Mouse (Mus musculus) erythroblast, embryonic 14.5 days (primary cell): ENCODE data around the gene AU040320. TPM values are rescaled to one million over a fixed set of nuclear protein-coding genes. Genes with fewer than 3 reads are reported as not detected.

ENCODE experiments used
- H3K27me3 ChIP-seq: 2 replicates; pipeline ENCODE4 v1.6.1; 2012; ENCODE audit warnings: inconsistent platforms; ENCODE audit not compliant: control insufficient read depth
- H3K36me3 ChIP-seq: 2 replicates; pipeline ENCODE4 v1.6.1; 2012; ENCODE audit warnings: mild to moderate bottlenecking, inconsistent platforms; ENCODE audit not compliant: control insufficient read depth
- H3K4me1 ChIP-seq: 2 replicates; pipeline ENCODE4 v1.6.1; 2012; ENCODE audit warnings: inconsistent platforms; ENCODE audit not compliant: control insufficient read depth
- H3K4me3 ChIP-seq: replicated peaks from 2 replicates; pipeline ENCODE3; 2012; ENCODE audit warnings: moderate library complexity, mild to moderate bottlenecking, inconsistent platforms
- H3K9me3 ChIP-seq: 2 replicates; pipeline ENCODE4 v1.6.1; 2012; ENCODE audit warnings: low read length, inconsistent platforms, mixed read lengths; ENCODE audit not compliant: control insufficient read depth
- GATA1 ChIP-seq: IDR thresholded peaks from 2 replicates; pipeline ENCODE4 v1.6.1; 2012; ENCODE audit warnings: low read length, inconsistent platforms, mixed read lengths
- TAL1 ChIP-seq: IDR thresholded peaks from 3 replicates; pipeline ENCODE4 v1.6.1; 2012; ENCODE audit warnings: low read length, inconsistent platforms, mixed read lengths
- polyA plus RNA-seq: library from polyadenylated mRNA; stranded (reverse); fragments of >175 nt; gene quantifications from 2 replicates; pipeline ENCODE4 v1.2.3, GENCODE M21; 2012

AU040320 gene
- polyA plus RNA-seq, 1 experiment = 0.43 TPM

- peaks cover 4% of the 10 kb centered on the region for H3K4me1 ChIP-seq
- H3K4me3 ChIP-seq = no peak overlapping the region
- TF ChIP-seq GATA1 (no peak), TAL1 (no peak)
- no peaks in the 10 kb centered on the region for H3K36me3 ChIP-seq
- H3K9me3 ChIP-seq = peaks cover 15% of the 10 kb centered on the region; the same call in 1 of the 2 replicates
- peaks cover 96% of the 10 kb centered on the region for H3K27me3 ChIP-seq
Measured at GRCm38 (mm10) chr4:126735382-126736000, 17.9 kb upstream of the AU040320 start.

DNA sequence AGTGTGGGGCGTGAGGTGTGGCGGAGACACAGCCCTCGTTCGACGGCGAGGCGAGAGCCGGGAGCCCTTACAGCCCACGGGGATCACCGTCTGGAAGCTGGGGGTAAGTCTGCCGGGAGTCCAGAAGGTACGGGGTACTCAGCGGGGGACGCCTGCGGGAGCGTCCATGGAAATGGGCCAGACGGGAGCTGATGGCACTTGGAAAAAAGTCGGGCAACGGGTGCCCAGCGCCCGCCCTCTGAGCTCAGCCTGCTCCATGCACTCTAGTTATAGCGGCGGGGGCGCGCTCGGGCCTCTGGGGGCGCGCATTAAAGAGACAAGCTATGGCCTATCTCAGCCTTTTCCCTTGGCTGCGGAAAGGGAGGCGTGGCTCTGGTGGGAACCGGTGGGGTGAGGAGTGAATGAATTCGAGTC is 17.3 kb upstream of the AU040320 start, which contains the start of gene Tfap2e:
Tfap2e (minus strand) TSS at position 240 of the 414 bp plus-strand sequence.
- H3K9me3 ChIP-seq = peaks cover 15% of the 10 kb centered on the region; the same call in 1 of the 2 replicates
- TF ChIP-seq TAL1 = no peak
- TF ChIP-seq GATA1 = no peak
- H3K36me3 ChIP-seq = no peaks in the 10 kb centered on the region
- H3K27me3 ChIP-seq = peaks cover 90% of the 10 kb centered on the region
- H3K4me1 ChIP-seq = peaks cover 4% of the 10 kb centered on the region
- no peak within 1 kb of the TSS for H3K4me3 ChIP-seq

DNA sequence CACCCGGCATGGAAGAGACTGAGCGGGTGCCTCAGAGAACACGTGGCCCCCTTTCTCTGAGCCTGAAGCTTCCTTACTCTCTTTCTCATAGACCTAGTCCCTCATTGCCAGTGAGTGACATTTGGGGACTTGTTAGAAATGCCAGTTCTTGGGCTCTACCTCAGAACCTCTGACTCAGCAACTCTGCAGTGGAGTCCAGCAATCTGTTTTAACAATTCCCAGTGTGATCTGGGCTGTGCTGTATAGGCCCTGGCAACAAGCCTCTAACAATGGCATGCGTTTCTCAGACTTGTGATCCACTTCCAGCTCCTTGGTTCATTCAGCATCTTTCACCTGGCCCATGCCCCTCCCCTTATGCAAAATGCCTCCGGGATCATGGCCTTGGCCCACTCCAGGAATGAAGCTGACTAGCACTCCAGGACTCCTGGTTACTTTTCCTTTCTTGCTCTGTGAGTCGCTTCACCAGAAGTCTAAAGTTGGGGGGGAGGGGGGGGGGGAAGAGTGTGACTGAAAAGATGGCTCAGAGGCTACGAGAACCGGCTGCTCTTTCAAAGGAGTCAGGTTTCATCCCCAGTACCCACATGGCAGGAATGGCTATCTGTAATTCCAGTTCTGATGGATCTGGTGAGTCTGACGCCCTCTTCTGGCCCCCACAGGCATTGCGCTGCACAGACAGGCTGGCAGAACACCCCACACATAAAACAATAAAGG is 13.2 kb upstream of the AU040320 start:
- H3K36me3 ChIP-seq = peaks cover 13% of the 10 kb centered on the region
- peaks cover 5% of the 10 kb centered on the region for H3K4me1 ChIP-seq
- peaks cover 7% of the 10 kb centered on the region; the same call in 1 of the 2 replicates for H3K9me3 ChIP-seq
- H3K4me3 ChIP-seq = no peak overlapping the region
- no peak for TF ChIP-seq GATA1
- TF ChIP-seq TAL1 = no peak
- peaks cover 49% of the 10 kb centered on the region for H3K27me3 ChIP-seq

DNA sequence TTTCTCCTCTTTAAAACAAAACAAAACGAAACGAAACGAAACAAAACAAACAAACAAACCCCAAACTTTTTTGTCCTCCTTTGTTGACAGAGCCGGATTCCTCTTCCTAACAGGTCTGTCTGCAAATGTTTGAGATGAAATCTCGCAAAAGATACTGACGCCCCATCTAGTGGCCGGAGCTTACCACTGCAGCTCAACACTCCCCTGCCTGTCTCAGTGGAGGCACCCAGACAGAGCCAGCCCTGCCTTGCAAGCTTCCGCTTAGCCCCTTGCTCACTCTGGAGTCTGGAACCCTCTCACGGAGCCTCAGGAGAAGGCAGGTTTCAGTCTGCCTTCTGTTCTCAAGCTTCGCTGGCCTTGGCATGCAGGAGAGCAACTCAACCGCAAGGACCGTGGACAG is 11.9 kb upstream of the AU040320 start:
- Histone ChIP-seq H3K9me3 (no peaks in the 10 kb centered on the region), H3K36me3 (peaks cover 22% of the 10 kb centered on the region), H3K4me3 (no peak overlapping the region), H3K4me1 (peaks cover 2% of the 10 kb centered on the region; the same call in 1 of the 2 replicates), H3K27me3 (peaks cover 36% of the 10 kb centered on the region)
- TF ChIP-seq TAL1 = no peak
- TF ChIP-seq GATA1 = no peak

GRCm38 (mm10) chr4:126742976-126743375 is 10.4 kb upstream of the AU040320 start:
- H3K36me3 ChIP-seq = peaks cover 32% of the 10 kb centered on the region
- H3K27me3 ChIP-seq = peaks cover 21% of the 10 kb centered on the region
- no peaks in the 10 kb centered on the region for H3K9me3 ChIP-seq
- H3K4me3 ChIP-seq = no peak overlapping the region
- TF ChIP-seq GATA1 (no peak), TAL1 (no peak)
- H3K4me1 ChIP-seq = peaks cover 4% of the 10 kb centered on the region

- Histone ChIP-seq H3K27me3 (peaks cover 13% of the 10 kb centered on the region), H3K36me3 (peaks cover 39% of the 10 kb centered on the region), H3K4me1 (peaks cover 4% of the 10 kb centered on the region), H3K4me3 (no peak overlapping the region), H3K9me3 (no peaks in the 10 kb centered on the region)
- no peak for TF ChIP-seq GATA1
- no peak for TF ChIP-seq TAL1
Measured at GRCm38 (mm10) chr4:126743713-126744112, 9.6 kb upstream of the AU040320 start.

DNA sequence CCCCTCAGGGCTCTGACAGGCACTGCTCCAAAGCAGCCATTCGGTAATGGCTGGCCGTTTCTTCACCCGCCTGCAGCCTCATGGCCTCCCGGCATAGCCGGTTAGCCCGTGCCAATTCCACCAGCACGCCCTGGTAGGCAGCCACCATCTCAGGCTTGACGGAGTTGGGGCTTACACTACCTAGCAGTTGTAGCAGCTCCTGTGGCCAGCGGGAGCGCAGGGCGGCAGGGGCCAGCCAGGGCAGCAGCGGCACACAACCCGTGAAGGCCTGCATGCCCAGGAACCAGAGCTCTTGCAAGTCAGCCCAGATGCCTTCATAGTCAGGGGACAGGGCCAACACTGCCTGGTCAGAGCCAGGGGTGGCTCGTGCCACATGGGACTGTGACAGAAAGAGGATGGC is 8.5 kb upstream of the AU040320 start:
- H3K4me1 ChIP-seq = peaks cover 7% of the 10 kb centered on the region
- TF ChIP-seq GATA1 = no peak
- TF ChIP-seq TAL1 = no peak
- peaks cover 50% of the 10 kb centered on the region for H3K36me3 ChIP-seq
- H3K4me3 ChIP-seq = no peak overlapping the region
- H3K27me3 ChIP-seq = peaks cover 3% of the 10 kb centered on the region
- no peaks in the 10 kb centered on the region for H3K9me3 ChIP-seq

DNA sequence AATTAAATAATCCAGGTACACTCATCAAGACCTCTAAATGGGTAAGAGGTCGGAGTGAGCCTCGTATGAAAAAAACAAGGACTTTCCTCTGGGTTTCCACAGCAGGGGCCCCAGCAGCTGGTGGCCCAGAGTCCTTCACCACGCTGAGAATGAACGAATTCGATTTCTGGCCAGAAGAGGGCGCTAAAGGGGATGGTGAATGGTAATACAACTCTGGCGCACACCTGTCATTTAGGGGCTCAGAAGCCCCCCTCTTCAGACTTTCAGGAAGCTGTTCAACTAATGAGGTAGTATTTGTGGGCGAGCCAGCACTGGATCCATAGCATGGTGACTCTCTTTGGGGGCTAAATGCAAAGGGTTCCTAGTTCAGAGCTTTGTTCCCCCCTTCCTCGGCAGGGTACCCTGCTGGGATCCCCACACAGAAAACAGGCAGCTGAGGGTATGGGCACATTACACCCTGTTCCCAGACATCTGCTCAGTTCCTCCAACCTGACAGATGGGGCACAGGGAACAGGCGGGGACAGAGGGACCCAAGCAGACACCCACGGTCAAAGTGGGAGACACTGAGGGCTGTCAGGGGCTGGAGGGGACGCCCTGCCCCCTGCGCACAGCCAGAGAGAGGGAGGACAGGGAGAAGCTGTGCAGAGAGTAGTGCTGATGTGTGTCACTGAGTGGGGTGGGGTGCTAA is 7.7 kb upstream of the AU040320 start:
- H3K4me1 ChIP-seq = peaks cover 9% of the 10 kb centered on the region
- TF ChIP-seq GATA1 = no peak
- peaks cover 58% of the 10 kb centered on the region for H3K36me3 ChIP-seq
- H3K4me3 ChIP-seq = no peak overlapping the region
- no peaks in the 10 kb centered on the region for H3K9me3 ChIP-seq
- H3K27me3 ChIP-seq = no peaks in the 10 kb centered on the region

DNA sequence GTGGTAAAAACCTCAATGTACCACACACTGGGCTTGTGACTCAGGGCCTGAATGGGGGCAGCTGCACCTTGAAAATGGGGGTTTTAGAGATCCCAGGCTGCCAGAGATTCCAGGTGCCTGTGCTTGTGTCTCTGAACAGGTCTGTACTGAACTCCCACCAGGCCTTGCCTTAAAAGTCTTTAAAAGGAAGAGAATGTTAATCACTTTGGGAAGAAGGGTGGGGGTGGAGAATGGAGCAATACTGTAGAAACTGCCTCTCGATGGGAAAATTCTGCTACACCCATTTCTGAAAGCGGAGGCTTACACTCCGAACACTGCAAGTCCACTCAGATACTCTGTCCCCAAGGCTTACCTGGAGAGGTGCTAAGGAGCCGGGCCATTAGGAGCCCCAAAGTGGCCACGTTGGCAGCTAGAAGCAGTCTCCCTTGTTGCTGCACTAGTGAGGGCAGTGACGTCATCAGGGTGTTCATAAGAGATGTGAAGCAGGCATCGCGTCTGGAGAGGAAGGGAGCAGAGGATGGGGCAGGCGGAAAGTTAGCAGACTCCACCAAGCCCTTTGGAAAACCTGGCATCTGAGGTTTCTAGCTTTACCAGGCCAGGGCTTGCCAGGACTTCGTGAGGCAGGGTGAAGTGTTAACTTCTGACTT is 7.0 kb upstream of the AU040320 start:
- no peak overlapping the region for H3K4me3 ChIP-seq
- peaks cover 58% of the 10 kb centered on the region for H3K36me3 ChIP-seq
- no peaks in the 10 kb centered on the region for H3K9me3 ChIP-seq
- no peaks in the 10 kb centered on the region for H3K27me3 ChIP-seq
- peaks cover 9% of the 10 kb centered on the region for H3K4me1 ChIP-seq
- no peak for TF ChIP-seq GATA1
- no peak for TF ChIP-seq TAL1
